Mouse (Mus musculus) bone marrow, adult 2 months (tissue): ENCODE measurements around the gene Vti1a. TPM values are rescaled to one million over a fixed set of nuclear protein-coding genes. Genes with fewer than 3 reads are reported as not detected.

Source experiments
- H3K27ac ChIP-seq: fragments of 200-500 bp; 2 replicates; pipeline ENCODE4 v1.5.1; 2012; ENCODE audit warnings: low read depth, mild to moderate bottlenecking, control low read depth, inconsistent platforms, low read length; ENCODE audit not compliant: control insufficient read depth, poor library complexity, insufficient read depth
- H3K4me1 ChIP-seq: fragments of 200-500 bp; 2 replicates; pipeline ENCODE4 v1.6.1; 2011; ENCODE audit warnings: low read length; ENCODE audit not compliant: control insufficient read depth, insufficient read depth
- H3K4me3 ChIP-seq: fragments of 200-500 bp; replicated peaks from 2 replicates; pipeline ENCODE3; 2011; ENCODE audit warnings: mild to moderate bottlenecking, low read depth, low read length, control low read depth; ENCODE audit not compliant: control insufficient read depth
- CTCF ChIP-seq: fragments of 200-500 bp; IDR thresholded peaks from 2 replicates; pipeline ENCODE4 v1.5.1; 2011; ENCODE audit warnings: low read length, control low read depth; ENCODE audit not compliant: control insufficient read depth, insufficient read depth
- POLR2A ChIP-seq: fragments of 200-500 bp; IDR thresholded peaks from 2 replicates; pipeline ENCODE4 v1.6.1; 2011; ENCODE audit warnings: low read depth, mild to moderate bottlenecking, control low read depth, low read length, borderline replicate concordance; ENCODE audit not compliant: control insufficient read depth
- WGBS: fragments of 180-500 bp; shearing (Covaris S2); methylation state at CpG from one replicate; pipeline ENCODE4 v1.1.7; 2018; 5-methylcytosine and 5-hydroxymethylcytosine counted together
- polyA plus RNA-seq: library from polyadenylated mRNA; stranded (reverse); fragments of >200 nt; gene quantifications from 2 replicates; pipeline ENCODE4 v1.2.4, GENCODE M21; 2011; ENCODE audit warnings: low replicate concordance; ENCODE audit not compliant: missing spikeins, insufficient read depth, insufficient read length

Vti1a gene
- polyA plus RNA-seq, 1 experiment, result 11.4 TPM

DNA sequence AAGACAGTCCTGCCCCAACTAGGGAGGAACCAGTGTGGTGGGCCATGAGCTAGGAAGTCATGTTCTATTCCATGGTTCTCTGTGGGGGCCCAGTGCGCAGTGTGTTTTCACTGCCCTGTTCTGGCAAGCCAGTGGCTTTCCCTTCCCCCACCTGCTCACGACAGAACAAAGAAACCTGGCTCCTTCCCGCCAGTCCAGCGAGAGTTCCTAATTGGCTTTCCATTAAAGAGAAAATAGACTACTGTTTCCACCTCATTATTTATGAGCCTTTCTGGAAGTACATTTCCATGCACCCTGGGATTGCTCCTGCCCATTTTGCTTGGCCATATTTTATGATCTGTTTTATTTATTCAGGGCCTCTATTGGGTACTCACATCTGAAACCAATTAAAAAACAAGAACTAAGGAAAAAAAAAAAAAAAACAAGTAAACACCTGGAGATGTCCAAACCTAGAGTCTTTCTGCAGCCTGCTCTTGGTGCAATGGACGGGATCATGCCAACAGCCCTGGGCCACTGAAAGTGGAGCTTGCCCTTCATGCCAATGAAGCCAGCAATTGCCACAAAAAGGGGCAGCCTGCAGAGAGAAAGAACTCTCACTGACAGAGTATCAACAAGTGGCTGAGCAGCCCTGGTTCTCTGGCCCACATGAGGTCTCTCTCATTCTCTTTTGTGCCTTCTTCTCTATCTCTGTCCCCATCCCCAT, 346.6 kb downstream of the Vti1a start:
- TF ChIP-seq CTCF, result no peak
- no peak for TF ChIP-seq POLR2A
- Histone ChIP-seq H3K27ac (no peak overlapping the region), H3K4me3 (no peak overlapping the region), H3K4me1 (no peaks in the 10 kb centered on the region)
- WGBS, result 74% methylated on average over 5 of the region's 5 CpGs

- TF ChIP-seq CTCF, result no peak
- no peak for TF ChIP-seq POLR2A
- H3K4me1 ChIP-seq, result no peaks in the 10 kb centered on the region; the same call in 1 of the 2 replicates
- H3K27ac ChIP-seq, result no peak overlapping the region
- WGBS, result 23% methylated on average over 9 of the region's 9 CpGs
- H3K4me3 ChIP-seq, result no peak overlapping the region
These were observed 351.7 kb downstream of the Vti1a start for GRCm38 (mm10) chr19:55667787-55668186.

GRCm38 (mm10) chr19:55668896-55669295, 352.8 kb downstream of the Vti1a start:
- Histone ChIP-seq H3K4me1 (no peaks in the 10 kb centered on the region; the same call in 1 of the 2 replicates), H3K4me3 (no peak overlapping the region), H3K27ac (no peak overlapping the region)
- 82% methylated on average over 9 of the region's 9 CpGs for WGBS
- TF ChIP-seq POLR2A (no peak), CTCF (no peak)

Other genes with a start within 250 kb of the Vti1a start
- gene Gpam, start 189.1 kb upstream of the Vti1a start, polyA plus RNA-seq, result 5.0 and 9.8 TPM in 2 replicates
- gene Tectb, start 135.6 kb upstream of the Vti1a start, polyA plus RNA-seq, result not detected in 2 replicates
- not detected in 2 replicates for gene Gucy2g, start 75.1 kb upstream of the Vti1a start, polyA plus RNA-seq
- 58.1 and 82.2 TPM in 2 replicates for gene Acsl5, start 64.4 kb upstream of the Vti1a start, polyA plus RNA-seq
- 17.5 and 19.6 TPM in 2 replicates for gene Zdhhc6, start 263 bp upstream of the Vti1a start, polyA plus RNA-seq